Mouse (Mus musculus) heart, embryonic 16.5 days (tissue): Measurements from ENCODE around the gene Mrm1. TPM values are rescaled to one million over a fixed set of nuclear protein-coding genes. Genes with fewer than 3 reads are reported as not detected.

Experiments used
- polyA plus RNA-seq: library from polyadenylated mRNA; unstranded; fragments of >200 nt; fragmentation: Nextera tagmentation; extraction: Ambion mirVana; gene quantifications from 2 replicates; pipeline ENCODE4 v1.2.1, GENCODE M21; 2015

Mrm1 gene
- polyA plus RNA-seq, 1 experiment from 2014 or later = 28.4 TPM

Other genes with a start within 250 kb of the Mrm1 start
- gene Dhrs11, start 9.5 kb upstream of the Mrm1 start, polyA plus RNA-seq = 73.8 and 81.8 TPM in 2 replicates
- gene Ggnbp2, start 51.3 kb upstream of the Mrm1 start, polyA plus RNA-seq = 50.0 and 55.8 TPM in 2 replicates
- 6.6 and 6.8 TPM in 2 replicates for gene Myo19, start 60.6 kb upstream of the Mrm1 start, polyA plus RNA-seq
- gene Pigw, start 60.8 kb upstream of the Mrm1 start, polyA plus RNA-seq = 2.8 and 3.0 TPM in 2 replicates
- gene Znhit3, start 96.9 kb upstream of the Mrm1 start, polyA plus RNA-seq = 37.6 and 38.0 TPM in 2 replicates
- 1.0 and 1.1 TPM in 2 replicates for gene Car4, start 138.3 kb upstream of the Mrm1 start, polyA plus RNA-seq